Mouse (Mus musculus) limb, embryonic 15.5 days (tissue): ENCODE data around the gene Slc39a3. TPM values are rescaled to one million over a fixed set of nuclear protein-coding genes. Genes with fewer than 3 reads are reported as not detected.
A peak's percentile ranks its signal among the peaks of the same experiment; 100 is the strongest.

Source experiments
- ATAC-seq: fragments of 200-750 bp; cut with Nextera tagmentation; 2 replicates; pipeline ENCODE4 v1.8.0; 2017; ENCODE audit warnings: low read depth, moderate TSS enrichment; ENCODE audit not compliant: insufficient number of reproducible peaks, low FRiP score, low TSS enrichment
- H3K27ac ChIP-seq: fragments of 300-500 bp; sonication (generic); 2 replicates; pipeline ENCODE4 v1.5.1; 2015; ENCODE audit warnings: moderate library complexity, mild to moderate bottlenecking, inconsistent platforms
- H3K27me3 ChIP-seq: fragments of 300-500 bp; sonication (generic); 2 replicates; pipeline ENCODE4 v1.6.1; 2015; ENCODE audit warnings: inconsistent platforms
- H3K36me3 ChIP-seq: fragments of 300-500 bp; sonication (generic); 2 replicates; pipeline ENCODE4 v1.6.1; 2015; ENCODE audit warnings: inconsistent platforms
- H3K4me1 ChIP-seq: fragments of 300-500 bp; sonication (generic); 2 replicates; pipeline ENCODE4 v1.6.1; 2015; ENCODE audit warnings: inconsistent platforms
- H3K4me2 ChIP-seq: fragments of 300-500 bp; sonication (generic); 2 replicates; pipeline ENCODE4 v1.6.1; 2015; ENCODE audit warnings: mild to moderate bottlenecking, inconsistent platforms
- H3K4me3 ChIP-seq: fragments of 300-500 bp; sonication (generic); 2 replicates; pipeline ENCODE4 v1.5.1; 2015; ENCODE audit warnings: mild to moderate bottlenecking, inconsistent platforms
- H3K9ac ChIP-seq: fragments of 300-500 bp; sonication (generic); 2 replicates; pipeline ENCODE4 v1.6.1; 2015; ENCODE audit warnings: inconsistent platforms
- H3K9me3 ChIP-seq: fragments of 300-500 bp; sonication (generic); 2 replicates; pipeline ENCODE4 v1.6.1; 2016; ENCODE audit warnings: inconsistent platforms
- WGBS: fragments of 180-500 bp; shearing (Covaris S2); methylation state at CpG from one replicate; pipeline ENCODE4 v1.1.7; 2015; 5-methylcytosine and 5-hydroxymethylcytosine counted together
- polyA plus RNA-seq: library from polyadenylated mRNA; unstranded; fragments of >200 nt; fragmentation: Nextera tagmentation; extraction: Ambion mirVana; gene quantifications from 2 replicates; pipeline ENCODE4 v1.2.1, GENCODE M21; 2015

The Slc39a3 gene
- polyA plus RNA-seq, 1 experiment from 2014 or later: 21.8 TPM

GRCm38 (mm10) chr10:81021547-81022110, 15.6 kb downstream of the Slc39a3 start:
- H3K4me1 ChIP-seq: peaks cover 9% of the 10 kb centered on the region
- peaks cover 62% of the 10 kb centered on the region for H3K27me3 ChIP-seq
- no peak overlapping the region for H3K27ac ChIP-seq
- no peak for ATAC-seq
- H3K36me3 ChIP-seq: no peaks in the 10 kb centered on the region
- WGBS: 9% methylated on average over 26 of the region's 26 CpGs
- no peak overlapping the region for H3K9ac ChIP-seq
- H3K9me3 ChIP-seq: no peaks in the 10 kb centered on the region
- H3K4me3 ChIP-seq: no peak overlapping the region
- no peak overlapping the region for H3K4me2 ChIP-seq

- H3K4me1 ChIP-seq: peaks cover 9% of the 10 kb centered on the region
- no peak overlapping the region for H3K27ac ChIP-seq
- no peak overlapping the region for H3K4me3 ChIP-seq
- H3K9me3 ChIP-seq: no peaks in the 10 kb centered on the region
- no peak for ATAC-seq
- H3K4me2 ChIP-seq: no peak overlapping the region
- H3K27me3 ChIP-seq: peaks cover 48% of the 10 kb centered on the region
- H3K9ac ChIP-seq: no peak overlapping the region
- H3K36me3 ChIP-seq: no peaks in the 10 kb centered on the region
- WGBS: 41% methylated on average over 2 of the region's 2 CpGs
These were observed 17.0 kb downstream of the Slc39a3 start for GRCm38 (mm10) chr10:81020207-81020606.

GRCm38 (mm10) chr10:81019687-81020086, 17.5 kb downstream of the Slc39a3 start:
- Histone ChIP-seq H3K9ac (no peak overlapping the region), H3K4me1 (peaks cover 9% of the 10 kb centered on the region; the same call in 1 of the 2 replicates), H3K36me3 (no peaks in the 10 kb centered on the region), H3K9me3 (no peaks in the 10 kb centered on the region), H3K4me3 (no peak overlapping the region), H3K4me2 (no peak overlapping the region), H3K27ac (no peak overlapping the region), H3K27me3 (peaks cover 42% of the 10 kb centered on the region)
- 72% methylated on average over 6 of the region's 6 CpGs for WGBS
- no peak for ATAC-seq

- H3K4me1 ChIP-seq: peaks cover 15% of the 10 kb centered on the region; the same call in 1 of the 2 replicates
- 39% methylated on average over 10 of the region's 10 CpGs for WGBS
- H3K4me2 ChIP-seq: no peak overlapping the region
- peaks cover 30% of the 10 kb centered on the region for H3K27me3 ChIP-seq
- H3K27ac ChIP-seq: no peak overlapping the region
- H3K36me3 ChIP-seq: no peaks in the 10 kb centered on the region
- H3K9me3 ChIP-seq: no peaks in the 10 kb centered on the region
- ATAC-seq: no peak
- H3K4me3 ChIP-seq: no peak overlapping the region
- H3K9ac ChIP-seq: no peak overlapping the region
These were observed 18.9 kb downstream of the Slc39a3 start for GRCm38 (mm10) chr10:81018326-81018725.

- 10% methylated on average over 7 of the region's 7 CpGs for WGBS
- Histone ChIP-seq H3K9me3 (no peaks in the 10 kb centered on the region), H3K9ac (no peak overlapping the region), H3K4me3 (no peak overlapping the region), H3K27me3 (peaks cover 18% of the 10 kb centered on the region), H3K36me3 (no peaks in the 10 kb centered on the region), H3K4me1 (peaks cover 12% of the 10 kb centered on the region; the same call in 1 of the 2 replicates), H3K4me2 (no peak overlapping the region), H3K27ac (no peak overlapping the region)
- ATAC-seq: no peak
These were observed 20.6 kb downstream of the Slc39a3 start for GRCm38 (mm10) chr10:81016645-81017044.

- Histone ChIP-seq H3K4me3 (no peak overlapping the region), H3K9me3 (no peaks in the 10 kb centered on the region), H3K4me2 (no peak overlapping the region), H3K9ac (no peak overlapping the region), H3K4me1 (peaks cover 12% of the 10 kb centered on the region; the same call in 1 of the 2 replicates), H3K27ac (no peak overlapping the region), H3K27me3 (peaks cover 8% of the 10 kb centered on the region), H3K36me3 (no peaks in the 10 kb centered on the region)
- WGBS: 81% methylated on average over 2 of the region's 2 CpGs
- ATAC-seq: no peak
These were observed 21.6 kb downstream of the Slc39a3 start for GRCm38 (mm10) chr10:81015666-81016065.

- peak within 1 kb of the TSS; percentile 46 for H3K4me3 ChIP-seq
- H3K36me3 ChIP-seq: no peaks in the 10 kb centered on the region
- no peak within 1 kb of the TSS for H3K27ac ChIP-seq
- H3K4me1 ChIP-seq: peaks cover 12% of the 10 kb centered on the region; the same call in 1 of the 2 replicates
- 8% methylated on average over 31 of the region's 31 CpGs for WGBS
- no peaks in the 10 kb centered on the region for H3K9me3 ChIP-seq
- H3K9ac ChIP-seq: peak within 1 kb of the TSS; percentile 42; the same call in 1 of the 2 replicates
- H3K4me2 ChIP-seq: peak within 1 kb of the TSS; percentile 68
- peaks cover 5% of the 10 kb centered on the region; the same call in 1 of the 2 replicates for H3K27me3 ChIP-seq
- peak; percentile 96 for ATAC-seq
These were observed 22.5 kb downstream of the Slc39a3 start, which contains the start of gene Gng7 for GRCm38 (mm10) chr10:81014393-81015384. Gng7 (minus strand) TSS chr10:81014945.

- Histone ChIP-seq H3K4me1 (peaks cover 14% of the 10 kb centered on the region; the same call in 1 of the 2 replicates), H3K4me2 (no peak overlapping the region), H3K36me3 (no peaks in the 10 kb centered on the region), H3K9me3 (no peaks in the 10 kb centered on the region), H3K9ac (no peak overlapping the region), H3K27ac (no peak overlapping the region), H3K27me3 (peaks cover 5% of the 10 kb centered on the region; the same call in 1 of the 2 replicates), H3K4me3 (no peak overlapping the region)
- WGBS: 63% methylated on average over 6 of the region's 6 CpGs
- no peak for ATAC-seq
These were observed 26.4 kb downstream of the Slc39a3 start for GRCm38 (mm10) chr10:81010851-81011250.

- Histone ChIP-seq H3K27ac (no peak overlapping the region), H3K9ac (no peak overlapping the region), H3K36me3 (no peaks in the 10 kb centered on the region), H3K4me2 (no peak overlapping the region), H3K9me3 (no peaks in the 10 kb centered on the region), H3K27me3 (no peaks in the 10 kb centered on the region), H3K4me3 (no peak overlapping the region), H3K4me1 (0 out of 2 replicates have a peak, but pooled peaks cover 3% of the 10 kb centered on the region)
- WGBS: 31% methylated on average over 7 of the region's 7 CpGs
- no peak for ATAC-seq
These were observed 30.0 kb downstream of the Slc39a3 start for GRCm38 (mm10) chr10:81007240-81007639.

- 82% methylated on average over 7 of the region's 7 CpGs for WGBS
- H3K36me3 ChIP-seq: no peaks in the 10 kb centered on the region
- H3K4me2 ChIP-seq: no peak overlapping the region
- 0 out of 2 replicates have a peak, but pooled peaks cover 2% of the 10 kb centered on the region for H3K27me3 ChIP-seq
- H3K9ac ChIP-seq: no peak overlapping the region
- H3K9me3 ChIP-seq: no peaks in the 10 kb centered on the region
- H3K4me3 ChIP-seq: no peak overlapping the region
- no peak for ATAC-seq
- 0 out of 2 replicates have a peak, but pooled peaks cover 3% of the 10 kb centered on the region for H3K4me1 ChIP-seq
- H3K27ac ChIP-seq: no peak overlapping the region
These were observed 31.1 kb downstream of the Slc39a3 start for GRCm38 (mm10) chr10:81006005-81006677.

- WGBS: 69% methylated on average over 10 of the region's 10 CpGs
These were observed 36.1 kb downstream of the Slc39a3 start for GRCm38 (mm10) chr10:81001161-81001560.

More at GRCm38 (mm10) chr10:81001161-81001560, 36.1 kb downstream of the Slc39a3 start:
- ATAC-seq: no peak
- H3K4me3 ChIP-seq: no peak overlapping the region
- H3K4me2 ChIP-seq: no peak overlapping the region
- H3K9ac ChIP-seq: no peak overlapping the region
- H3K27me3 ChIP-seq: peaks cover 25% of the 10 kb centered on the region
- no peaks in the 10 kb centered on the region for H3K9me3 ChIP-seq
- H3K27ac ChIP-seq: no peak overlapping the region
- H3K36me3 ChIP-seq: no peaks in the 10 kb centered on the region
- peaks cover 10% of the 10 kb centered on the region for H3K4me1 ChIP-seq
